Mouse (Mus musculus) CH12F3 (cell line): ENCODE measurements at regions not wholly inside any gene's neighbourhood (a gene's known extent, or its start where the extent isn't known, plus 50 kb on each side); places are given as distances from the start of the nearest gene placed in this dataset.

Experiments used
- in situ Hi-C: fragments of 300-500 bp; cut with MboI; formaldehyde crosslinking; loops from 2 replicates; pipeline ENCODE4 v1.14.3; 2020; ENCODE audit warnings: low sequenced_read_pairs

- in situ Hi-C loops: no loop called here
Measured at GRCm38 (mm10) chr9:41768316-41768715, 355.8 kb downstream of the Sorl1 start.

GRCm38 (mm10) chr9:41766533-41766920 is 357.6 kb downstream of the Sorl1 start:
- in situ Hi-C loops: no loop called here

GRCm38 (mm10) chr9:41765816-41766532 is 358.1 kb downstream of the Sorl1 start:
- in situ Hi-C loops: no loop called here

- in situ Hi-C loops: no loop called here
Measured at GRCm38 (mm10) chr9:41761050-41761576, 363.0 kb downstream of the Sorl1 start.

GRCm38 (mm10) chr9:41754434-41755002 is 369.6 kb downstream of the Sorl1 start:
- in situ Hi-C loops: no loop called here

- in situ Hi-C loops: no loop called here
Measured at GRCm38 (mm10) chr9:41745979-41746647, 378.0 kb downstream of the Sorl1 start.

GRCm38 (mm10) chr9:41741500-41741899 is 382.6 kb downstream of the Sorl1 start:
- in situ Hi-C loops: no loop called here

GRCm38 (mm10) chr9:41740536-41740935 is 383.6 kb downstream of the Sorl1 start:
- in situ Hi-C loops: no loop called here

- in situ Hi-C loops: no loop called here
Measured at GRCm38 (mm10) chr9:41737671-41738070, 386.4 kb downstream of the Sorl1 start.

- in situ Hi-C loops: no loop called here
Measured at GRCm38 (mm10) chr9:41736881-41737280, 387.2 kb downstream of the Sorl1 start.

- in situ Hi-C loops: no loop called here
Measured at GRCm38 (mm10) chr9:41736234-41736859, 387.8 kb downstream of the Sorl1 start.

- in situ Hi-C loops: no loop called here
Measured at GRCm38 (mm10) chr9:41735448-41736233, 388.5 kb downstream of the Sorl1 start.

- in situ Hi-C loops: no loop called here
Measured at GRCm38 (mm10) chr9:41734925-41735447, 389.1 kb downstream of the Sorl1 start.

- in situ Hi-C loops: no loop called here
Measured at GRCm38 (mm10) chr9:41721609-41722008, 402.5 kb downstream of the Sorl1 start.

- in situ Hi-C loops: no loop called here
Measured at GRCm38 (mm10) chr9:41715231-41715630, 408.9 kb downstream of the Sorl1 start.

GRCm38 (mm10) chr9:41705972-41706371 is 418.1 kb downstream of the Sorl1 start:
- in situ Hi-C loops: no loop called here

- in situ Hi-C loops: no loop called here
Measured at GRCm38 (mm10) chr9:41705461-41705903, 418.6 kb downstream of the Sorl1 start.

- in situ Hi-C loops: no loop called here
Measured at GRCm38 (mm10) chr9:41703091-41703490, 421.0 kb downstream of the Sorl1 start.

GRCm38 (mm10) chr9:41700683-41701082 is 423.4 kb downstream of the Sorl1 start:
- in situ Hi-C loops: no loop called here

GRCm38 (mm10) chr9:41699031-41699430 is 425.1 kb downstream of the Sorl1 start:
- in situ Hi-C loops: no loop called here
